Mouse (Mus musculus): Measurements from ENCODE around the gene Ppp2r3a.

The Ppp2r3a gene

GRCm38 (mm10) chr9:101159431-101159830, 92.2 kb downstream of the Ppp2r3a start:
- in situ Hi-C loops (cut with MseI, MboI) = no loop called here

DNA sequence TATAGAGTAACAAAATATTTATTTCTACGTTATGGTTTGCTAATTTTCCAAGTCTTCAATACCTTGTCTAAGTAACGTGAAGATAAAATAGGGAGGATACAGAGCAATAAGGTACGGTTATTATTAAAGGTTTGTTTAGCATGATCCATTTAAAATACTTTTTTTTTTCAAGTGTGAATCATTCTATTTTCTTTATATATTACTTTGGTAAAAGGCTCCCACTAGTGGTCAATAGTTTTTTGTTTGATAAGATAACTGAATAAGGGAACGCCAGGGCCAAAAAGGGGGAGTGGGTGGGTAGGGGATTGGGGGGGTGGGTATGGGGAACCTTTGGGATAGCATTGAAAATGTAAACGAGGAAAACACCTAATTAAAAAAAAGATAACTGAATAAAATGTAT, 98.7 kb downstream of the Ppp2r3a start:
- in situ Hi-C loops (cut with MseI, MboI) = no loop called here

DNA sequence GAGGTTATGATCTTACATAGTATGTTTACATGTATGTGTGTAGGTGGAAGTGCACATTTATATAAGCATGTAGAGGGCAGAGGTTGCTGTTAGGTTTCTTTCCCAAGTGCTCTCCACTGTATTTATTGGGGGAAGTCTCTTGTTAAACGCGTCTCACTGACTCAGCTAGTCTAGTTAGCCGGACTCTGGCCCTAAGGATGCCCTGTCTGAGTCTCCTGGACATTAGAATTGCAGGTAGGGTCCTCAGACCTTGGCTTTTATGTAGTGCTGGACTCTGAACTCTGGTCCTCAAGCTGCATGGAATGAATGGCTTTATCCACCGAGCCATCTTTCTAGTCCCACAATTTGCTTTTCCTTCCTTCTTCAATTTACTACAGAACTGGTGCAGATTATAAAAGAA, 108.0 kb downstream of the Ppp2r3a start:
- in situ Hi-C loops (cut with MseI, MboI) = no loop called here

- in situ Hi-C loops (cut with MseI, MboI) = no loop called here
These were observed 137.3 kb downstream of the Ppp2r3a start for GRCm38 (mm10) chr9:101114182-101114884.

- in situ Hi-C loops (cut with MseI, MboI) = no loop called here
These were observed 138.3 kb downstream of the Ppp2r3a start for GRCm38 (mm10) chr9:101113317-101113716.

DNA sequence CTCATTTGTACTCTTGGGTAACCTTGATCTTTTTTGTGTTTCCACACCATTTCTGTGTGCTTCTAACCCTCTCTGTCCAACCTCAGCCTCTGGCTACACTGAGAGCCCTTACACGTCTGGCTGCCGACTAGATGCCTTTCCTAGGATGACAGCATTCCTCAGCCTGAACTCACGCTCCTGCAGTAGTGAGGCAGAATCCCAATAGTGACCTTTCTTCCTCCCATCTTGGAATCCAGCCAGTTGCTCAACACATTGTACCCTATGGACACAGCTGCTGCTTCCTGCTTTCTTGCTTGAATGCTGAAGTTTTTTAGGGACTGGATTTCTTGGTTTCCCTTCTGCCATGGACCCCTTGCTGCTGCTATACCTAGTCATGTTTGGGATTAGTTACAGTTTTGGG, 141.6 kb downstream of the Ppp2r3a start:
- in situ Hi-C loops (cut with MseI, MboI) = no loop called here

DNA sequence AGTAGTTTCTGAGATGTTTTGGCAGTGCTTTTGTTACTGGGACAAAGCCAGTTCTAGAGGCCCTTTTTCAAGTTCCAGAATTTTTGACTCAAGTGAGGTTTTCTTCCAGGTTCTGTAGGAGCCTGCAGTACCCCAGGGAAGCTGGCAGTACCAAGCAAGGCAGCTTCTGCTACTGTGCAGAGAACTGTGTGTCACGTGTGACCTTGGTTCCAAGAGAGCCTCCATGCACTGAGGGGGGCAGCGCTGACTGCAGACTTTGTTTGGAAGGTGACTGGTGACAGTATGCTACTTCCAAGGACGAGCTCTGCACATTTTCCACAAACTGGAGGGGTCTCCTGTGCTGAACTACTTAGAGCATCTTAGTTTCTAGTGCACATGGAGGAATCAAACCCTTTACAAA, 144.2 kb downstream of the Ppp2r3a start:
- in situ Hi-C loops (cut with MseI, MboI) = no loop called here

GRCm38 (mm10) chr9:101105735-101106134, 145.9 kb downstream of the Ppp2r3a start:
- in situ Hi-C loops (cut with MseI, MboI) = no loop called here

GRCm38 (mm10) chr9:101104931-101105330, 146.7 kb downstream of the Ppp2r3a start:
- in situ Hi-C loops (cut with MseI, MboI) = no loop called here

DNA sequence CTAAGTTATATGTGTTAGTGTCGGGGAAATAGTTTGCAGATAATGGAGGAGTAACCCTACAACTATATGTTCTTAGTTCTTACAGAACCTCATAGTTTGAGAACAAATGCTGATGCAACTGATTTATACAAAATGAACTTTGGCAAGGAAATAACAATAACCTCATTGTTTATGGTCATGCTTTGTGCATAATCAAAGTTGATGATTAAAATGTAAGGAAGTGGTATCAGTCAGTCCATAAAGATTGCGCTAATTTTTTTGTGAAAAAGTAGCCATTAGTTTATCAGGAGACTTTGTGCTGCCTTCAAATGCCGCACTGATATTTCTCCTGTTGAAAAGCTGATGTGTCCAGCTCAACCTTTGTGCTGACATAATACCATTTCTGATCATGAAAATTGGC, 149.3 kb downstream of the Ppp2r3a start:
- in situ Hi-C loops (cut with MseI, MboI) = no loop called here

DNA sequence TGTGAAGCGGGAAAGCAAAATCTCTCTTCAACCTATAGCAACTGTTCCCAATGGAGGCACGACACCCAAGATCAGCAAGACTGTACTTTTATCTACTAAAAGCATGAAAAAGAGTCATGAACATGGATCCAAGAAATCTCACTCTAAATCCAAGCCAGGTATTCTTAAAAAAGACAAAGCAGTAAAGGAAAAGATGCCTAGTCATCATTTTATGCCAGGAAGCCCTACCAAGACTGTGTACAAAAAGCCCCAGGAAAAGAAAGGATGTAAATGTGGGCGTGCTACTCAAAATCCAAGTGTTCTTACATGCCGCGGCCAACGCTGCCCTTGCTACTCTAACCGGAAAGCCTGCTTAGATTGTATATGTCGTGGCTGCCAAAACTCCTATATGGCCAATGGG, 150.0 kb downstream of the Ppp2r3a start:
- in situ Hi-C loops (cut with MseI, MboI) = no loop called here

GRCm38 (mm10) chr9:101100163-101100562, 151.4 kb downstream of the Ppp2r3a start:
- in situ Hi-C loops (cut with MseI, MboI) = no loop called here

- in situ Hi-C loops (cut with MseI, MboI) = no loop called here
These were observed 152.2 kb downstream of the Ppp2r3a start for GRCm38 (mm10) chr9:101099445-101099844.

DNA sequence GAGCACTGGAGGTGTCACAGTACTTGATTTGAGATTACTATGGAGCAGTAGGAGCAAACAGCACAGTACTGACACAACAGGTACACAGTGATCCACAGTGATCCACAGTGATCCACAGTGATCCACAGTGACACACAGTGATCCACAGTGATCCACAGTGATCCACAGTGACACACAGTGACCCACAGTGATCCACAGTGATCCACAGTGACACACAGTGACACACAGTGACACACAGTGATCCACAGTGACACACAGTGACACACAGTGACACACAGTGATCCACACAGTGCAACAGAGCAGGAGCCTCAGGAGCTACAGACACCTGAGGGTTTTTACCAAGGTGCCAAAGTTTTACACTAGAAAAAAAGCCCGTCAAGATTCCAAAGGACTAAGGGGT, 154.1 kb downstream of the Ppp2r3a start:
- in situ Hi-C loops (cut with MseI, MboI) = no loop called here

- in situ Hi-C loops (cut with MseI, MboI) = no loop called here
These were observed 155.1 kb downstream of the Ppp2r3a start for GRCm38 (mm10) chr9:101096461-101096860.

GRCm38 (mm10) chr9:101095425-101095824, 156.2 kb downstream of the Ppp2r3a start:
- in situ Hi-C loops (cut with MseI, MboI) = no loop called here

DNA sequence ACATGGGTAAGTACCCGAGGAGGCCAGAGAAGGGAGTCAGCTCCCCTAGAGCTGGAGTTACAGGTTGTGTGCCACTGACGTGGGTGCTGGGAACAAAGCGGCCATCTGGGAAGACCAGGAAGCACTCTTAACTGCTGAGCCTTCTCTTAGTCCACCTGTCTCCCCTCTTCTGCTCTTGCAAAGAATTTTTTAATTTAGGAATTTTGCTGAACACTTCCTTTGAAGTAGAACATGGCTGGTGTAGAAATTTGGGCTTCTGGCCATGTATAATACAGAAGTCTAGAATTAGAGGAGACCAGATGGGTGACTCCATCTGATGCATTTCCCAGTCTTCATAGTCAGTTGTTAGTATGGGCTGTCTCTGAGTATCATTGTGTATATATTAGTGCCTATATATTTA, 167.9 kb downstream of the Ppp2r3a start:
- in situ Hi-C loops (cut with MseI, MboI) = no loop called here

DNA sequence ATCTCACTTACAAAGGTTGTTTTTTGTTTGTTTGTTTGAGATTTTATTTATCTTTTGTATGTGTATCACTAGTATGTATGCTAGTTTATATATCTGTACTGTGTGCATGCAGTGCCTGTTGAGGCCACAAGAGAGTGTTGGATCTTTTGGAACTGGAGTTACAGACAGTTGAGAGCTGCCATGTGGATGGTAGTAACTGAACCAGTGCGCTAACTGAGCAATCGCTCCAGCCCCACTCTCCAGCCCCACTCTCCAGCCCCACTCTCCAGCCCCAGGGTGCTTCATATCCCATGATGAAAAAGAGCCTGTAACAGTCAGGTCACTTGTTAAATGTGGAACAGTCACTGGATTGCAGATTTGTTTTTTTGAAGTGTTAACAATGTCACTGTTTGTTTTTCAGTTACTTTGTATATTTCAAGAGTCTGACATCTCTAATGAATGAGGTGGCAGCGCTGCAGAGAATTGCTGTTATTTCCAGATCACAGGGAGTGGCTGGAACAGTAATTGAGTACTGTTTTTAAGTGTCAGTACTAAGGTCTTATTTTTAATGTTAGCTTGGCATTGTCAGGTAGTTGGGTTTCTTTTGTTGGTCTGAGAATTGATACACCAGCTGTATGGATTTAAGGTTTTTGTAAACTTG, 171.4 kb downstream of the Ppp2r3a start:
- in situ Hi-C loops (cut with MseI, MboI) = no loop called here

DNA sequence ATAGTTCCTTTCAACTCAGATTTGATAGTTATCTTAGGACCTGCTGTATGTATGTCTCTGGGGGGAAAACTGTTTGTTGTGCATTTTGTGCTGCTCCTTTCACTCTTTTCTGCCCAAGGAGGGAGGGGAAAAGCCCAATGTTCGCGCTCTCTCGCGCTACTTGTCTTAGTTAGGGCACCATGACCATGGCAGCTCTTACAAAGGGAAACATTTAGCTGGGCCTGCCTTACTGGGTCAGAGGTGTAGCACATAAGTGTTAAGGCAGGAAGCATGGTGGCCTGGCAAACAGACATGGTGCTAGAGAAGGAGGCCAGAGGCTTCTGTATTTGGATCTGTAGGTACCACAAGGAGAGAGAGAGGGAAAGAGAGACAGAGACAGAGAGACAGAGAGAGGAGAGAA, 173.0 kb downstream of the Ppp2r3a start:
- in situ Hi-C loops (cut with MseI, MboI) = no loop called here

GRCm38 (mm10) chr9:101077486-101077885, 174.1 kb downstream of the Ppp2r3a start:
- in situ Hi-C loops (cut with MseI, MboI) = no loop called here

DNA sequence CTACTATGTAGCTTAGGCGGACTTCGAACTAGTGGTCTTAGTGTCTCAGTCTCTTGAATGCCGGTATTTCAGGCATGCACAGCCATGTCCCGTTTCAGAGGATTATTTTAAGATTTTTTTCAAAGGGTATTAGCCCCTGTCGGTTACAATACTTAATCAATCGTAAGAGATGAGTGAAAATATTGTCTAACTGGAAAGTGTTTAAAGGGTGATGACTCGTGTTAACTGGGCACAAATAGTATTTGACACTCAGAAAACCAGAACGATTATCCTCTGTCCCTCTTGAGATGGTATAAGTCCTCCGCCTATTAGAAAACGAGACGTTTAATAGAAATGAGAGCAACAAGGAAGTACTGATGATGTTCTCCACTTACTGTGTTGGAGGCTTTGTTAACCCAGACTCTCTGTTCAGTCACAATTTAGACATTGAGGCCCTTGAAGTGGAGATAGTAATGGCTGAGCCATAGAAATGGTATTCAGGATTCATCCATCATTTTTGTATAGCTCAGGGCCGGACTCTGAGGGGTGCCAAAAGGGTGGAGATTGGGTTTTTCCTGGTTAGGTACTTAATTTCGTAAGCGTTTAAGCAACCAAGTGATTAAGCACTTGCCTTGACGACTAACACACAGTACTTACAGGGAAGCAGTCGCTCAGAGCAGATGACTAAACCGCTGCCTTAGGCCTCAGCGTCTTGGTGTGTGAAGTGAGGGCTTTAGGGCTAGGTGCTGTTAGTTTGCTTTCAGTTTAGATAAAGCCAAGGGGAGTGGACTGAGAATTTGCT, 175.3 kb downstream of the Ppp2r3a start:
- in situ Hi-C loops (cut with MseI, MboI) = no loop called here

- in situ Hi-C loops (cut with MseI, MboI) = no loop called here
These were observed 175.9 kb downstream of the Ppp2r3a start for GRCm38 (mm10) chr9:101075694-101076093.

DNA sequence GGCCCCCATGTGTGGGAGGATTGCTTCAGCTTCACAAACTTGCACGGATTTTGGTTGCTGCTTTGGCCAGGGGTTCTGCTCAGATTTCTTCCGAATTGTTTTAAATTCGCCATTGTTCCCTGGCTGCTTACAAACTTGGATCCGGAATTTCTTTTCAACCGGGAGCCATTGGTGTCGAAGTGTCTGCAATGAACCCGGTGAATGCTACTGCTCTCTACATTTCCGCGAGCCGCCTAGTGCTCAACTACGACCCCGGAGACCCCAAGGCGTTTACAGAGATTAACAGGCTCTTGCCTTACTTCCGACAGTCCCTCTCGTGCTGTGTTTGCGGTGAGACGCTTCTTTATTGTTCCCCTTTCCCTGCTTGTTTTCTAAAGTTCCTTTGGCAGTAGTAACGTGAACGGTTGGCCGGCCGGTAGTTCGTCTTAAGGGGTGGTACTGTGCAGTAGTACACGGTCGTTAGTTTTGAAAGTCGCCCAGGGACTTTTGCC, 176.5 kb downstream of the Ppp2r3a start:
- in situ Hi-C loops (cut with MseI, MboI) = no loop called here

Measured in mouse trophoblast stem cell (cell line).